Mouse (Mus musculus) granulocyte monocyte progenitor cell, adult 5-6 weeks (primary cell): Measurements from ENCODE around the gene Apobec2. TPM values are rescaled to one million over a fixed set of nuclear protein-coding genes. Genes with fewer than 3 reads are reported as not detected.
A peak's percentile ranks its signal among the peaks of the same experiment; 100 is the strongest.
"Not testable (repeated sequence)": the region's sequence is repeated elsewhere in the genome, so short reads cannot be mapped to it uniquely, and the experiment has no call there.

Source experiments
- ATAC-seq: replicated peaks from 2 replicates; pipeline ENCODE4 v1.8.0; 2016; ENCODE audit warnings: mild to moderate bottlenecking, moderate TSS enrichment, inconsistent platforms; ENCODE audit not compliant: poor library complexity, severe bottlenecking
- total RNA-seq, 2 experiments: library from RNA; stranded (forward) in 1 of 2; stranded (reverse) in 1 of 2; fragments of 200-712, 200-1000 nt in 1 of 2; fragments of >200 nt in 1 of 2; fragmentation: Nextera tagmentation in 1 of 2; gene quantifications; 2 replicates each; pipeline ENCODE4 v1.2.3; 2014 to 2017

The Apobec2 gene
- total RNA-seq (2014; fragmentation: Nextera tagmentation) (not detected in 2 replicates), total RNA-seq (2017) (not detected in 2 replicates)

DNA sequence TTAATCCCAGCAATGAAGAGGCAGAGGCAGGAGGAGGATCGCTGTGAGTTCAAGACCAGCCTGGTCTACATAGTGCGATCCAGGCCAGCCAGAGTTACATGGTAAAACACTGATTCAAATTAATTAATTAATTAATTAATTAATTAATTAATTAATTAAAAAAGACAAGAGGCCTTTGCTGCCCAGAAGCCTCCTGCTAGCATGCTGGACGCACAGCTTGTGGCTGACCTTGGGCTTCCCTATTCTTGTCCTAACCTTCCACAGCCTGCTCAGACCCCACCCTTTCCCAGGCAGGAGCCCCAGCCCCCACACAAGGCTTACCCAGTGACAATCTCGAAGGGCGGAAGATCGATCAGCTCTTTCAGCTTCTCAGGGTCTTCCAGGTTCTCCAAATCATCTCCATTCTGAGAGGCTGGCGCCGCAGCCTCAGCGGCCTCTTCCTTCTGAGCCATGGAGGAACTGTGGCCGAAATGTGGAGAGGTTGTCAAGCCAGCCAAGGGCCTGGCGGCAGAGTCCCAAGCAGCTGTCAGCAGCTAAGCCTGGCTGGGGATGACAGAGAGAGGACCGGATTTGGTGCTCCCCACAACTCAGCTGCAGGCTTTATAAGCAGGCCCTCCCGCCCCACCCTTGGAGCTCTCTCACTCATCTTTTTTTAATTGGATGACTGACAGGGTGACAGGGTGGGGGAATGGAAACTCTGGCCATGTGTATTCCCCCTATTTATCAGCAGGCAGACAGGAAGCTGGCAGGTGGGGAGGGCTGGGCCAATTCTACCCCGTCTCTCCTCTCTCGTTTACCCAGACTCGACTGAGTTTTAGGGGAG lies at the start of gene Apobec2:
TSS of gene Apobec2 (minus strand) at position 773 of the 823 bp plus-strand sequence.
- no peak for ATAC-seq

DNA sequence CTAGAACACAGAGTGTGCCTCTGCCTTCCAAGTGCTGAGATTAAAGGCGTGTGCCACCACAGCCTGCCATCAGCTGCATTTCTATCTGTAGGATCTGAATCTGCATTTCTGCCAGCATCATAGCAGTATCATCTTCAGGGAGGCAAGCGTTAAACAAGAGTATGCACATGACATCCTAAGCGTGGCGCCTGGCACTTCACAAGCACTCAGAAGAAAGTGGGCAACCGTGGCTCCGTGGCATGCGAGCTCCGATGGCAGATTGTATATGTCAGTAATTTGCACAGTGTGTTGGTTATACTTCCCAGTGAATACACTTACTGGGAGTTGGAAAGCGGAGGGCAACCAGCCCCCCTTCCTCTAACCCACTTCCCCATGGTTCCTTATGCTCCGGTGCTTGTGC lies 47.2 kb upstream of the Apobec2 start:
- no peak for ATAC-seq

GRCm38 (mm10) chr17:48475444-48475843 lies 42.7 kb upstream of the Apobec2 start:
- no peak for ATAC-seq

- not testable (repeated sequence) for ATAC-seq
These were observed 41.6 kb upstream of the Apobec2 start for GRCm38 (mm10) chr17:48474282-48474681.

GRCm38 (mm10) chr17:48467395-48468231 lies 34.9 kb upstream of the Apobec2 start:
- ATAC-seq: peak; percentile 87

DNA sequence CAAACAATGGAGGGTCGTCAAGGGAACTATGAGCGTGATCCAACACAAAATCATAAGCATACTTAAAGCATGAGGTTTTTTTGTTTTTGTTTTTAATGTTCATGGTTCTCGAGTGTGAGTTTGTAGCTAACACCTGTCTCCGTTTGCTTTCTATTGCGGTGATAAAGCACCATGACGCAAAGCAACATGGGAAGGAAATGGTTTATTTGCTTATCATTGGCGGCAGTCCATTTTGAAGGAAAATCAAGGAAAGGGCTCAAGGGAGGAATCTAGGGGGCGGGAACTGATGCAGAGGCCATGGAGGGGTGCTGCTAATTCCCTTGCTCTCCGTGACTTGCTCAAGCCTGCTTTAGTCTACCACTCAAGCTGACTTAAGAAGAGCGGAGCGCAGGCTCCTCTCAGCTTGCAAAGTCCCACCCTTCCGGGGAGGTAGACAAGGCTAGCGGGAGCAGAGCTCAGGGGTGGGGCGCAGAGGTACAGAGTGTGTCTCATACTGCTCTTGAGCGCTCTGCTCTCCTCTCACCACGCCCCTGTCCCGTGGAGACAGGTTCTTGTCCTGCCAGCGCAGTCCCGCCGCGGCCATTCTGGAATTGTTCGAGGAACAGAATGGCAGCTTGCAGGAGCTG lies 34.2 kb upstream of the Apobec2 start:
- ATAC-seq: no peak

- ATAC-seq: no peak
These were observed 30.7 kb upstream of the Apobec2 start for GRCm38 (mm10) chr17:48463391-48463790.

GRCm38 (mm10) chr17:48462096-48462495 lies 29.4 kb upstream of the Apobec2 start:
- peak; percentile 12; the same call in 1 of the 2 replicates for ATAC-seq

DNA sequence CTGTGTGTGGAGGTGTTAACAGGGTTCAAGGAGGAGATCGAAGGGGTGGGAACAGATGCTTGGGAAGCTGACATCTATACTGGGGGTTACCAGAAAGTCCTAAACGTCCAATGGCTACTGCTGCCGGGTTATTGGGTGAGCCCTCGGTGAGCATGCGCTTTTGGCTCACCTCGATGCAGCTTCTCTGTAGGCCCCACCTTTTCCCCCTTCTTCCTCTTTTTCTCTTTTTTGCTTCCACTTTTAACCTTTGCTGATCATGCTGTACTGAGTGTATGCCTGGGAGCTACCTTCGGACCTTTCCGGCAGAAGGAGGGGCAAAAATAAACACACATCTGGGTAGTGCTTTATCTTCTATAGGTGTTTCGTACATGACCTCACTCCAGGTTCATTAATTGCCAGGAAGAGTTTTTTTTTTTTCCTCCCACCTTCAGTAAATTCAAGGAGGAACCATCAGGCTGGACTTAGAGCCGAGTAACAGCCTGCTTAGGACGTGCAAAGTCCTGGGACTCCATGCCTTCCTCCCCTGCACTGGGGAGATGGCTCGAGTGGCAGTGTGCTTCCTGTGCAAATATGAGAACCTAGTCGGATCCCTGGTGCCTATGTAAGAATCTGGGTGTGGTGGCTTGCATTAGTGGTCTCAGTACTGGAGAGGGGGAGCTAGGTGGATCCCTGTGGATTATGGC lies 25.4 kb upstream of the Apobec2 start:
- peak; percentile 66 for ATAC-seq

- no peak for ATAC-seq
These were observed 23.2 kb upstream of the Apobec2 start for GRCm38 (mm10) chr17:48455955-48456354.

DNA sequence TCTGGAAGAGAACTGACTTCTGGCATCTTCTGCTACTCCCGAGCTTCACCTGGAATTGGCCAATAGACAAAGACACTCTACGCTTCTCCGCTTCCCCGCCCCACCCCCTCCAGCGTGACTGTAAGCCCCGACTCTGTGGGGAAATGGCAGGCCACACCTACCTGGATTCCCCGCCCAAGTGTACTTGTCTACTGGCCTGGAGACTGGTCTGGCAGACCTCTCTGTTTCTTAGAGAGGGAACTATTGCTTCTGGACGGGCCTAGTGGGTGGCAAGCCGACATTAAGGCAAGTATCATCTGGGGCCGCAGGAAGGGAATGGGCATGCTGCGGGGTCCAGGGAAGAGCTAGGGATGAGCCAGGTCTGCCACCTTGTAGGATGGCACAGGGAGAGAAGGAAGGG lies 22.0 kb upstream of the Apobec2 start, which contains the start of gene Unc5cl:
TSS of gene Unc5cl (plus strand) at position 214 of the 400 bp plus-strand sequence.
- ATAC-seq: no peak

- no peak for ATAC-seq
These were observed 21.5 kb upstream of the Apobec2 start for GRCm38 (mm10) chr17:48454190-48454589.

- ATAC-seq: no peak
These were observed 20.8 kb upstream of the Apobec2 start for GRCm38 (mm10) chr17:48453489-48453888.

GRCm38 (mm10) chr17:48451753-48452444 lies 19.2 kb upstream of the Apobec2 start:
- ATAC-seq: 0 out of 2 replicates have a peak, but pooled peaks have one; percentile 6

- no peak for ATAC-seq
These were observed 18.6 kb upstream of the Apobec2 start, which contains the start of gene Tspo2 for GRCm38 (mm10) chr17:48451353-48451675. Tspo2 (minus strand) TSS chr17:48451522.

GRCm38 (mm10) chr17:48450666-48451352 lies 18.1 kb upstream of the Apobec2 start:
- ATAC-seq: no peak

- ATAC-seq: no peak
These were observed 14.9 kb upstream of the Apobec2 start for GRCm38 (mm10) chr17:48447675-48448074.

DNA sequence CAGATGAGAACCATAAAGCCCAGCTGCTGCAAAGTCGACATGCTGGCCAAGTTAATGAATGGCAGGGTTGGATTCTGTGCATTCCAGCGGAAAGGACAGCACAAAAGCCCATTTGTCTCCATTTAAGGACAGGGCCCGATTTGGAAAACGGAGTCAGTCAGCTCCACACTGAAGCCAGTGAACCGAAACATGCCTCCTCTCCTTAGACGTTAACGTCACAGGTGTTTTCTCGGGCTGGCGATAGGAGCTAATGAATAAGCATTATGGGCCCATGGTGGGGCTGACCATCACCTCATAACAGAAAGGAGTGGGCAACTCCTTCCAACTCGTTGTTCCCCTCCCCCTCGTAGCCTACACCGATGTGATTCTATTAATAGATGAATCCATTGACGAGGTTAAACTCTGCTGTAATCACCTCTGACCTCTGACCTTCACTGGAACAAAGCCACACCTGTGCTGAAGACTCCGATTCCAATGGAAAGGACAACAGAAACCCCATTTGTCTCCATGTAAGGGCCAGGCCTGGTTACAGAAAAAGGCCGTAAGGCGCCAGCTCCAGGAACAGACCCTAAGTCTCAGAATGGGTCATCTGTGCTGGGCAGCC lies 10.9 kb upstream of the Apobec2 start:
- ATAC-seq: no peak
